Comparison of ENCODE assay signal across 32 mouse cellular contexts in the genomic region with DNA sequence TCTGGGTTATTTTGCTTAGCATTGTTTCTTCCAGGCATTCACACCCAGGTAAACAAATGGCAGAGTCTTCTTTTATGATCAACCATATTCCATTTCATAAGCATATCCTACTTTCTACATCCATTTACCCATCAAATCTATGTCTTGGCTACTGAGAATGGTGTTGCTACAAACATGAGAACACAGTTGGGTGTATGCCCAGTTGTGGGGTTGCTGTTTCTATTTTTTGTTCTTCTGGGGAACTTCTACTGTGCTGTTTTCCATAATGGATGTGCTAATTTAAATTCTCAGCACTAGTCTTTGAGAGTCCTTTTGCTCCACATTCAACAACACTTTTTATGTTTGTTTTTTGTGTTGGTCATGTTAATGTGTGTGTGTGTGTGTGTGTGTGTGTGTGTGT. TPM values are rescaled to one million over a fixed set of nuclear protein-coding genes. Genes with fewer than 3 reads are reported as not detected.
A peak's percentile ranks its signal among the peaks of the same experiment; 100 is the strongest.
DNase-seq lines count a peak whose midpoint lies in the region; ATAC-seq and TF ChIP-seq lines count a peak whose summit lies in the region.
"Had no signal": no experiment of that assay in that cellular context is flagged by ENCODE, and none has a peak within 500 bp of the region (broad histone marks: within the 10 kb centered on the region; RNA-seq: fewer than 3 reads in every experiment).

No protein-coding gene starts in this region.

- H3K9ac ChIP-seq in lung, postnatal 0 days (replicated peaks; ENCODE audit: low read depth): no peak overlapping the region
- H3K9ac ChIP-seq: kidney, embryonic 15.5 days; liver, embryonic 15.5 days; lung, embryonic 15.5 days had no signal

- intact Hi-C loops in left cerebral cortex, postnatal 4 days (cut with DNase I): no loop called here

- H3K4me2 ChIP-seq in lung, postnatal 0 days (replicated peaks; ENCODE audit: low read depth, low read length): no peak overlapping the region
- H3K4me2 ChIP-seq: heart, embryonic 11.5 days; kidney, embryonic 15.5 days; liver, embryonic 15.5 days; lung, embryonic 15.5 days had no signal

- no peak for TF ChIP-seq EP300 in lung, postnatal 0 days (IDR thresholded peaks at IDR 0.05)

- H3K4me3 ChIP-seq in lung, postnatal 0 days (ENCODE audit: low read depth, low read length): no peak overlapping the region
- H3K4me3 ChIP-seq: kidney, embryonic 15.5 days; limb, embryonic 10.5 days; liver, embryonic 15.5 days; lung, embryonic 15.5 days had no signal

- H3K4me1 ChIP-seq in lung, postnatal 0 days (ENCODE audit: insufficient read depth, low read depth, low read length): no peaks in the 10 kb centered on the region
- H3K4me1 ChIP-seq: kidney, embryonic 15.5 days; limb, embryonic 10.5 days; liver, embryonic 15.5 days; lung, embryonic 15.5 days had no signal

- ATAC-seq in lung, postnatal 0 days: no peak
- ATAC-seq: midbrain, embryonic 16.5 days had no signal

- H3K27ac ChIP-seq in lung, postnatal 0 days (ENCODE audit: low read length): no peak overlapping the region
- H3K27ac ChIP-seq: kidney, embryonic 15.5 days; limb, embryonic 10.5 days; liver, embryonic 15.5 days; lung, embryonic 15.5 days had no signal

- no peaks in the 10 kb centered on the region for H3K27me3 ChIP-seq in lung, postnatal 0 days (replicated peaks; ENCODE audit: insufficient read depth, low read length)
- H3K27me3 ChIP-seq: kidney, embryonic 15.5 days; liver, embryonic 15.5 days; lung, embryonic 15.5 days had no signal

- H3K36me3 ChIP-seq in lung, postnatal 0 days (ENCODE audit: insufficient read depth, low read length): no peaks in the 10 kb centered on the region
- H3K36me3 ChIP-seq: kidney, embryonic 15.5 days; limb, embryonic 10.5 days; liver, embryonic 15.5 days; lung, embryonic 15.5 days had no signal

- TF ChIP-seq CTCF in lung, postnatal 0 days (IDR thresholded peaks at IDR 0.05): no peak

- peak; percentile 16 for DNase-seq in left cerebral cortex, adult 11 months (ENCODE audit: low spot score)
- no peak for DNase-seq in left cerebral cortex, postnatal 4 days
- peak; percentile 35 to 40 for DNase-seq in left cerebral cortex, adult 18-20 months (ENCODE audit: low spot score in 2 of 2)
- peak; percentile 67 to 72 for DNase-seq in right cerebral cortex, postnatal 10 days (ENCODE audit: low spot score in 2 of 2)
- no peak for DNase-seq in c-Kit-positive CD71-positive TER-119-positive erythroid progenitor cells, embryonic 14.5 days (ENCODE audit: low spot score)
- DNase-seq in layer of hippocampus, postnatal 10 days (ENCODE audit: low spot score in 2 of 2): no peak
- DNase-seq in lung, postnatal 0 days (ENCODE audit: low spot score): no peak
- DNase-seq: adrenal gland, adult 8-10 months; cerebellum, adult 9-10 months; gastrocnemius, postnatal 14 days; heart, adult 11 months; kidney, adult 11 months; kidney, postnatal 36 days; layer of hippocampus, adult 9-11 months; liver; lung, postnatal 4 days; thymus, adult 18-20 months; thymus, postnatal 36 days had no signal

- H3K9me3 ChIP-seq in lung, postnatal 0 days (ENCODE audit: low read length): no peaks in the 10 kb centered on the region
- H3K9me3 ChIP-seq: kidney, embryonic 15.5 days; limb, embryonic 10.5 days; liver, embryonic 15.5 days; lung, embryonic 15.5 days had no signal

RNA-seq across cellular contexts. Expression of a gene that starts 24.8 kb away (rescaled TPM):
- total RNA-seq in left cerebral cortex, postnatal 4 days (2021): not detected
- total RNA-seq in left cerebral cortex, adult 18-20 months (2021): not detected
- total RNA-seq in layer of hippocampus, postnatal 10 days (2021): not detected
- 0.23 and 0.35 TPM in 2 replicates for polyA plus RNA-seq in lung, postnatal 0 days (2015; fragmentation: Nextera tagmentation; extraction: Ambion mirVana)
- total RNA-seq: gastrocnemius, postnatal 14 days; hematopoietic stem cell, adult 5-6 weeks; megakaryocyte-erythroid progenitor cell, adult 5-6 weeks; MEL had no signal
- polyA plus RNA-seq: C2C12; embryonic facial prominence, embryonic 14.5 days; heart, embryonic 11.5 days; heart, postnatal 0 days; limb, embryonic 10.5 days; liver, embryonic 15.5 days; lung, embryonic 15.5 days; midbrain, embryonic 16.5 days; neural tube, embryonic 14.5 days; stomach, embryonic 14.5 days had no signal

RNA-seq across cellular contexts. Expression of a gene that starts 26.6 kb away (rescaled TPM):
- 100 to 1,000 TPM in 1 of 2 experiments, 10 to 100 TPM in 1; 93.0 to 126 TPM for total RNA-seq in left cerebral cortex, postnatal 4 days (2021)
- 10 to 100 TPM; 59.8 to 86.8 TPM for total RNA-seq in left cerebral cortex, adult 18-20 months (2021)
- total RNA-seq in layer of hippocampus, postnatal 10 days (2021): 100 to 1,000 TPM; 629 to 700 TPM
- 2.1 and 2.4 TPM in 2 replicates for polyA plus RNA-seq in lung, postnatal 0 days (2015; fragmentation: Nextera tagmentation; extraction: Ambion mirVana)
- total RNA-seq: hematopoietic stem cell, adult 5-6 weeks; megakaryocyte-erythroid progenitor cell, adult 5-6 weeks; MEL had no signal
- polyA plus RNA-seq: C2C12 had no signal

RNA-seq across cellular contexts. Expression of a gene that starts 54.9 kb away (rescaled TPM):
- total RNA-seq in left cerebral cortex, postnatal 4 days (2021): under 1 TPM; 0.16 to 0.32 TPM
- under 1 TPM; 0.21 to 0.40 TPM for total RNA-seq in left cerebral cortex, adult 18-20 months (2021)
- total RNA-seq in layer of hippocampus, postnatal 10 days (2021): under 1 TPM; 0.40 to 0.82 TPM
- polyA plus RNA-seq in lung, postnatal 0 days (2015; fragmentation: Nextera tagmentation; extraction: Ambion mirVana): not detected in 2 replicates
- total RNA-seq: hematopoietic stem cell, adult 5-6 weeks; megakaryocyte-erythroid progenitor cell, adult 5-6 weeks; MEL had no signal
- polyA plus RNA-seq: C2C12; embryonic facial prominence, embryonic 14.5 days; heart, postnatal 0 days; limb, embryonic 10.5 days; lung, embryonic 15.5 days; midbrain, embryonic 16.5 days; neural tube, embryonic 14.5 days; stomach, embryonic 14.5 days had no signal

Comparison
In these comparisons a context has a peak if more than half of its experiments do, and no peak if none do; other contexts are left out.
1. DNase-seq: peak in left cerebral cortex, adult 11 months (single experiment), left cerebral cortex, adult 18-20 months (2 of 2) and right cerebral cortex, postnatal 10 days (2 of 2); none in left cerebral cortex, postnatal 4 days (single experiment), c-Kit-positive CD71-positive TER-119-positive erythroid progenitor cells, embryonic 14.5 days (single experiment), layer of hippocampus, postnatal 10 days (0 of 2) and lung, postnatal 0 days (single experiment).
2. RNA of a gene that starts 26.6 kb away (total RNA-seq): 629 to 700 TPM in layer of hippocampus, postnatal 10 days; 93.0 to 126 TPM in left cerebral cortex, postnatal 4 days and 59.8 to 86.8 TPM in left cerebral cortex, adult 18-20 months; every median in the first group is over 4 times any median in the second.